Mouse (Mus musculus): ENCODE results near the gene Gm13691. TPM values are rescaled to one million over a fixed set of nuclear protein-coding genes. Genes with fewer than 3 reads are reported as not detected.

The Gm13691 gene
- not detected in 2 replicates for polyA plus RNA-seq (2012; rRNA removed)

GRCm38 (mm10) chr2:83990253-83990652, at the start of gene Gm13691:
Gene Gm13691, plus strand, starts transcription at chr2:83990553.

GRCm38 (mm10) chr2:83940931-83941361, 49.4 kb upstream of the Gm13691 start, which contains the start of gene Zswim2:
Gene Zswim2, minus strand, starts transcription at chr2:83941228.

GRCm38 (mm10) chr2:83955393-83955792, 35.0 kb upstream of the Gm13691 start, which contains the start of gene Gm13698:
Gene Gm13698, plus strand, starts transcription at chr2:83955693.

GRCm38 (mm10) chr2:83961203-83961602, 29.1 kb upstream of the Gm13691 start, which contains the start of gene Gm13693:
Gene Gm13693, plus strand, starts transcription at chr2:83961503.

GRCm38 (mm10) chr2:83967013-83967412, 23.3 kb upstream of the Gm13691 start, which contains the start of gene Gm13695:
Gene Gm13695, plus strand, starts transcription at chr2:83967313.

GRCm38 (mm10) chr2:83972823-83973222, 17.5 kb upstream of the Gm13691 start, which contains the start of gene Gm13696:
Gene Gm13696, plus strand, starts transcription at chr2:83973123.

GRCm38 (mm10) chr2:83978633-83979032, 11.7 kb upstream of the Gm13691 start, which contains the start of gene Gm13694:
Gene Gm13694, plus strand, starts transcription at chr2:83978933.

GRCm38 (mm10) chr2:83984443-83984842, 5.9 kb upstream of the Gm13691 start, which contains the start of gene Gm13697:
Gene Gm13697, plus strand, starts transcription at chr2:83984743.

Other genes starting within 250 kb of the Gm13691 start
- 18.4 and 24.2 TPM in 2 replicates for gene Fam171b, start 177.9 kb upstream of the Gm13691 start, polyA plus RNA-seq (2012; rRNA removed)
- gene Zswim2, start 49.3 kb upstream of the Gm13691 start, polyA plus RNA-seq (2012; rRNA removed): not detected in 2 replicates
- gene Gm13698, start 34.9 kb upstream of the Gm13691 start, polyA plus RNA-seq (2012; rRNA removed): not detected in 2 replicates
- gene Gm13693, start 29.1 kb upstream of the Gm13691 start, polyA plus RNA-seq (2012; rRNA removed): not detected in 2 replicates
- not detected in 2 replicates for gene Gm13695, start 23.2 kb upstream of the Gm13691 start, polyA plus RNA-seq (2012; rRNA removed)
- not detected in 2 replicates for gene Gm13696, start 17.4 kb upstream of the Gm13691 start, polyA plus RNA-seq (2012; rRNA removed)
- not detected in 2 replicates for gene Gm13694, start 11.6 kb upstream of the Gm13691 start, polyA plus RNA-seq (2012; rRNA removed)
- not detected in 2 replicates for gene Gm13697, start 5.8 kb upstream of the Gm13691 start, polyA plus RNA-seq (2012; rRNA removed)

All from central nervous system, embryonic 11.5 days (tissue).